Mouse (Mus musculus) heart, embryonic 14.5 days (tissue): ENCODE results near the gene Soga1. TPM values are rescaled to one million over a fixed set of nuclear protein-coding genes. Genes with fewer than 3 reads are reported as not detected.

Source experiments
- ATAC-seq: fragments of 200-750 bp; cut with Nextera tagmentation; 2 replicates; pipeline ENCODE4 v1.8.0; 2017; ENCODE audit warnings: low read depth, moderate TSS enrichment; ENCODE audit not compliant: insufficient number of reproducible peaks, insufficient read depth, low FRiP score
- H3K27ac ChIP-seq, 2 experiments: fragments of 200-500 bp in 1 of 2; fragments of 300-500 bp in 1 of 2; sonication (generic) in 1 of 2; replicated peaks in 1 of 2; 2 replicates each; pipeline ENCODE4 v1.5.1; 2012 to 2014; ENCODE audit warnings: low read depth in 2 of 2, low read length in 2 of 2, control low read depth in 1 of 2, mild to moderate bottlenecking in 1 of 2, mixed read lengths in 1 of 2; ENCODE audit not compliant: control insufficient read depth in 1 of 2, insufficient read depth in 1 of 2
- H3K27me3 ChIP-seq: fragments of 300-500 bp; sonication (generic); 2 replicates; pipeline ENCODE4 v1.6.1; 2014; ENCODE audit warnings: mild to moderate bottlenecking, low read length, control low read depth; ENCODE audit not compliant: control insufficient read depth, insufficient read depth
- H3K36me3 ChIP-seq: fragments of 300-500 bp; sonication (generic); 2 replicates; pipeline ENCODE4 v1.6.1; 2014; ENCODE audit warnings: mild to moderate bottlenecking, control low read depth, low read length, mixed read lengths; ENCODE audit not compliant: control insufficient read depth, insufficient read depth
- H3K4me1 ChIP-seq, 2 experiments: fragments of 200-500 bp in 1 of 2; fragments of 300-500 bp in 1 of 2; sonication (generic) in 1 of 2; 2 replicates each; pipeline ENCODE4 v1.6.1; 2012 to 2014; ENCODE audit warnings: low read length in 2 of 2, control low read depth in 1 of 2, mixed read lengths in 1 of 2; ENCODE audit not compliant: control insufficient read depth in 2 of 2, insufficient read depth in 2 of 2
- H3K4me2 ChIP-seq: fragments of 300-500 bp; sonication (generic); 2 replicates; pipeline ENCODE4 v1.6.1; 2014; ENCODE audit warnings: mild to moderate bottlenecking, low read length
- H3K4me3 ChIP-seq, 2 experiments: fragments of 200-500 bp in 1 of 2; fragments of 300-500 bp in 1 of 2; sonication (generic) in 1 of 2; 2 replicates each; pipeline ENCODE4 v1.5.1; 2012 to 2014; ENCODE audit warnings: low read length in 2 of 2, mild to moderate bottlenecking in 2 of 2, control low read depth in 1 of 2, low read depth in 1 of 2, moderate library complexity in 1 of 2; ENCODE audit not compliant: control insufficient read depth in 1 of 2, insufficient read depth in 1 of 2
- H3K9ac ChIP-seq: fragments of 300-500 bp; sonication (generic); 2 replicates; pipeline ENCODE4 v1.6.1; 2014; ENCODE audit warnings: mild to moderate bottlenecking, low read length
- H3K9me3 ChIP-seq: fragments of 300-500 bp; sonication (generic); 2 replicates; pipeline ENCODE4 v1.6.1; 2016; ENCODE audit warnings: low read length, control low read depth; ENCODE audit not compliant: control insufficient read depth
- WGBS: fragments of 180-500 bp; shearing (Covaris S2); extraction: QIAGEN DNeasy Blood & Tissue Kit; methylation state at CpG from one replicate; pipeline ENCODE4 v1.1.7; 2014; 5-methylcytosine and 5-hydroxymethylcytosine counted together
- polyA plus RNA-seq: library from polyadenylated mRNA; unstranded; fragments of >200 nt; fragmentation: Nextera tagmentation; extraction: Ambion mirVana; gene quantifications from 2 replicates; pipeline ENCODE4 v1.2.1, GENCODE M21; 2014

Soga1 gene
- polyA plus RNA-seq, 1 experiment from 2014 or later = 5.0 TPM

GRCm38 (mm10) chr2:157054816-157055215 lies 24.2 kb downstream of the Soga1 start:
- Histone ChIP-seq H3K9ac (peak overlapping the region; percentile 49), H3K36me3 (peaks cover 60% of the 10 kb centered on the region), H3K4me2 (no peak overlapping the region), H3K27me3 (no peaks in the 10 kb centered on the region), H3K4me1 (peaks cover 39 to 73% of the 10 kb centered on the region in 2 experiments), H3K27ac (peak overlapping the region; percentile 83 to 89), H3K4me3 (no peak overlapping the region), H3K9me3 (no peaks in the 10 kb centered on the region)
- WGBS = 35% methylated on average over 5 of the region's 5 CpGs
- ATAC-seq = peak; percentile 64

GRCm38 (mm10) chr2:157054297-157054696 lies 24.8 kb downstream of the Soga1 start:
- Histone ChIP-seq H3K9ac (peak overlapping the region; percentile 49), H3K4me3 (no peak overlapping the region), H3K9me3 (no peaks in the 10 kb centered on the region), H3K36me3 (peaks cover 59% of the 10 kb centered on the region), H3K27ac (peak overlapping the region; percentile 83 to 89), H3K4me1 (peaks cover 40 to 71% of the 10 kb centered on the region in 2 experiments), H3K4me2 (no peak overlapping the region), H3K27me3 (no peaks in the 10 kb centered on the region)
- ATAC-seq = no peak
- WGBS = 45% methylated on average over 8 of the region's 8 CpGs

- 75% methylated on average over 4 of the region's 4 CpGs for WGBS
- Histone ChIP-seq H3K27ac (peak overlapping the region; percentile 83 to 89), H3K4me3 (no peak overlapping the region), H3K4me1 (peaks cover 34 to 67% of the 10 kb centered on the region in 2 experiments), H3K9me3 (no peaks in the 10 kb centered on the region), H3K9ac (no peak overlapping the region), H3K27me3 (no peaks in the 10 kb centered on the region), H3K36me3 (peaks cover 55% of the 10 kb centered on the region), H3K4me2 (no peak overlapping the region)
- ATAC-seq = no peak
Measured at GRCm38 (mm10) chr2:157053787-157054186, 25.3 kb downstream of the Soga1 start.

- WGBS = 98% methylated on average over 5 of the region's 5 CpGs
- peaks cover 51% of the 10 kb centered on the region for H3K36me3 ChIP-seq
- no peak for ATAC-seq
- H3K9ac ChIP-seq = no peak overlapping the region
- peaks cover 30 to 60% of the 10 kb centered on the region in 2 experiments for H3K4me1 ChIP-seq
- no peak overlapping the region for H3K4me3 ChIP-seq
- peak overlapping the region in 1 of 2 experiments; percentile 15; a peak in 1 of 4 replicates for H3K27ac ChIP-seq
- no peaks in the 10 kb centered on the region for H3K9me3 ChIP-seq
- no peaks in the 10 kb centered on the region for H3K27me3 ChIP-seq
- no peak overlapping the region for H3K4me2 ChIP-seq
Measured at GRCm38 (mm10) chr2:157053124-157053523, 25.9 kb downstream of the Soga1 start.

- peak overlapping the region in 1 of 2 experiments; percentile 15; a peak in 1 of 4 replicates for H3K27ac ChIP-seq
Measured at GRCm38 (mm10) chr2:157052448-157052847, 26.6 kb downstream of the Soga1 start.

GRCm38 (mm10) chr2:157049831-157050243 lies 29.2 kb downstream of the Soga1 start:
- ATAC-seq = no peak
- H3K27me3 ChIP-seq = no peaks in the 10 kb centered on the region
- H3K9me3 ChIP-seq = no peaks in the 10 kb centered on the region; the same call in 1 of the 2 replicates
- peaks cover 18 to 36% of the 10 kb centered on the region in 2 experiments for H3K4me1 ChIP-seq
- WGBS = 45% methylated on average over 8 of the region's 8 CpGs
- no peak overlapping the region for H3K9ac ChIP-seq
- no peak overlapping the region for H3K4me3 ChIP-seq
- no peak overlapping the region for H3K4me2 ChIP-seq
- peak overlapping the region in 1 of 2 experiments; percentile 5; a peak in 1 of 4 replicates for H3K27ac ChIP-seq
- H3K36me3 ChIP-seq = peaks cover 61% of the 10 kb centered on the region

More at GRCm38 (mm10) chr2:157052448-157052847, 26.6 kb downstream of the Soga1 start:
- no peak overlapping the region for H3K4me3 ChIP-seq
- H3K4me2 ChIP-seq = no peak overlapping the region
- H3K9ac ChIP-seq = no peak overlapping the region
- H3K4me1 ChIP-seq = peaks cover 25 to 53% of the 10 kb centered on the region in 2 experiments
- no peaks in the 10 kb centered on the region for H3K9me3 ChIP-seq
- H3K27me3 ChIP-seq = no peaks in the 10 kb centered on the region
- H3K36me3 ChIP-seq = peaks cover 52% of the 10 kb centered on the region
- no peak for ATAC-seq
- WGBS = 44% methylated on average over 8 of the region's 8 CpGs

GRCm38 (mm10) chr2:157048395-157049181 lies 30.5 kb downstream of the Soga1 start:
- H3K27ac ChIP-seq = no peak overlapping the region
- peaks cover 66% of the 10 kb centered on the region for H3K36me3 ChIP-seq
- ATAC-seq = no peak

More at GRCm38 (mm10) chr2:157048395-157049181, 30.5 kb downstream of the Soga1 start:
- H3K9ac ChIP-seq = no peak overlapping the region
- no peaks in the 10 kb centered on the region for H3K27me3 ChIP-seq
- no peak overlapping the region for H3K4me3 ChIP-seq
- H3K4me1 ChIP-seq = peaks cover 9 to 26% of the 10 kb centered on the region in 2 experiments
- WGBS = 88% methylated on average over 13 of the region's 13 CpGs
- no peak overlapping the region for H3K4me2 ChIP-seq
- peaks cover 4% of the 10 kb centered on the region for H3K9me3 ChIP-seq
